Mouse (Mus musculus): Measurements from ENCODE around the gene Tmem88b.

The Tmem88b gene

GRCm38 (mm10) chr4:155785819-155786218 lies at the start of gene Tmem88b:
Gene Tmem88b, minus strand, starts transcription at chr4:155785874.
- DNase-seq (ENCODE audit: low read depth, low spot score), result peak; percentile 55

GRCm38 (mm10) chr4:155833836-155834235 lies 48.2 kb upstream of the Tmem88b start:
- DNase-seq (ENCODE audit: low read depth, low spot score), result peak; percentile 83

GRCm38 (mm10) chr4:155833234-155833633 lies 47.6 kb upstream of the Tmem88b start:
- no peak for DNase-seq (ENCODE audit: low read depth, low spot score)

- no peak for DNase-seq (ENCODE audit: low read depth, low spot score)
These were observed 46.6 kb upstream of the Tmem88b start for GRCm38 (mm10) chr4:155832321-155832720.

- no peak for DNase-seq (ENCODE audit: low read depth, low spot score)
These were observed 46.2 kb upstream of the Tmem88b start for GRCm38 (mm10) chr4:155831831-155832230.

DNA sequence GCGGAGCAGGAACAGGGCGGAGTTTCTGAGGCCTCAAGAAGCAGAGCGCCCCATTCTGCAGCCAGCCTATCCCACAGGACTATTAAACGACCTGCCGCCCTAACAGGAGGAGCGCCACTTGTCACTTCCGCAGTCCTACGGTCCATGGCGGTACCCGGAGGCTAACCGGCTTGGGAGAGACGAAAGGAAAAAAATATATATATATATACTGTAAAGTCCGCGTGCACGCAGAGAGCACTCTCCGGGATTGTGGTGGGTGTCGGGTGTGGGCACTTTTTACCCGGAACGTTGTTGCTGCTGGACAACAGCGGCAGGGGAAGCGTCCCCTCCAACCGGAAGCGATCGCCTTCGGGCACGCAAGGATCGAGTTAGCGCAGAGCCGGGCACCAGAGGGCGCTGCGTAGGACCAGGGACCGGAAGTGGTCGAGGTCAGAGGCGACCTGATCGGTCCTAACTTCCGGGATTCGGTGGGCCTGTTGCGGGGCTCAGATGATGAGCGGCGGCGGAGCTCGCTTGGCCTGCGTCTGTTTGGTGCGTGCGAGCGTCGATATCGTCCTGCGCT lies 45.6 kb upstream of the Tmem88b start, which contains the start of gene Aurkaip1:
Aurkaip1 (plus strand) TSS at position 68 of the 562 bp plus-strand sequence.
- peak; percentile 97 for DNase-seq (ENCODE audit: low read depth, low spot score)

DNA sequence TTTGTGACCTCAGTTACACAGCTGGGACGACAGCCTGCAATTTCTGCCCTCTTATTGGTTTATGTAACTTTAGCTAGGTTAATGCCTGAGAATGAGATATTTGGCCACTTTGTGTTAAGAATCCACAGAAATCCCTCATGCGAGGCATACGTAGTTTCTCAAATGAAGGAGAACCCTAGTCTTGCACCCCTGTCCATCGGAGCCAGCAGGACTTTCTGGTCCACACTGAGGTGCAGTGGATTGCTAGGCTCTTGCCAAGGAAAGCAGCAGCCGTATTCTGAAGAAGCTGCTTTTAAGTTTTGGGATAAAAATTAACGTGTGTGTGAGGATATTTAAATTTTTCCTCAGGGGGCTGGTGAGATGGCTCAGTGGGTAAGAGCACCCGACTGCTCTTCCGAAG lies 44.9 kb upstream of the Tmem88b start:
- no peak for DNase-seq (ENCODE audit: low read depth, low spot score)

DNA sequence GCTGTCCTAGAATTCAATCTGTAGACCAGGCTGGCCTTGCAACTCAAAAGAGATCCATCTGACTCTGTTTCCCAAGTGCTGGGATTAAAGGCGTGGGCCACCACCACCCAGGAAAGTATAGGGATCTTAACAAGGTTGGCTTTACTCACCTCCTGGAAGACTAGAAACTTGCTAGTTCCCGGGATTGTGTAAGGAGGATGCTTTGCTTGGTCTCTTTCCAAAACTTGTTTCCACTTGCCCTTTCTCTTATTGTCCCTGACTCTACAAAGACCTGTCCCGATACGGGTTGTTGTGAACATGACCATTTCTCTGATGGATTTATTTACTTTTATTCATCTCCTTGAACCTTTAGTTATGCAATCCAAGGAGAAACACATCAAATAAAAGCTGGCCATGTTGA lies 44.2 kb upstream of the Tmem88b start:
- DNase-seq (ENCODE audit: low read depth, low spot score), result no peak

- DNase-seq (ENCODE audit: low read depth, low spot score), result no peak
These were observed 37.8 kb upstream of the Tmem88b start for GRCm38 (mm10) chr4:155823443-155823842.

DNA sequence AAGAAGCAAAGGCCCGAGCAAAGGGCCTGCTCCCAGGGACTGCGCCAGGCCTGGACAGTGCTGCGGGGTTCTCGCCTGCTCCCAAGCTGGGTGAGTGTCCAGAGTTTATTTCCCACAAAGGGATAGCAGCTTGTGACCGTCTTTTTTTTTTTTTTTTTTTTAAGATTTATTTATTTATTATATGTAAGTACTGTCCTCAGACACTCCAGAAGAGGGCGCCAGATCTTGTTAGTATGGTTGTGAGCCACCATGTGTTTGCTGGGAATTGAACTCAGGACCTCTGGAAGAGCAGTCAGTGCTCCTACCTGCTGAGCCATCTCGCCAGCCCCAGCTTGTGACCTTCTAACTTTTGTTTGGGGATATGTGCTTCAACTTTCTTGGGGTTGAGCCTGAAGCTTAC lies 35.4 kb upstream of the Tmem88b start:
- peak; percentile 48 for DNase-seq (ENCODE audit: low read depth, low spot score)

- no peak for DNase-seq (ENCODE audit: low read depth, low spot score)
These were observed 31.9 kb upstream of the Tmem88b start for GRCm38 (mm10) chr4:155817533-155817932.

GRCm38 (mm10) chr4:155812665-155813181 lies 27.0 kb upstream of the Tmem88b start:
- DNase-seq (ENCODE audit: low read depth, low spot score), result peak; percentile 62

- peak; percentile 96 for DNase-seq (ENCODE audit: low read depth, low spot score)
These were observed 26.4 kb upstream of the Tmem88b start, which contains the start of gene Ccnl2 for GRCm38 (mm10) chr4:155811929-155812664. Gene Ccnl2, plus strand, starts transcription at chr4:155812489.

DNA sequence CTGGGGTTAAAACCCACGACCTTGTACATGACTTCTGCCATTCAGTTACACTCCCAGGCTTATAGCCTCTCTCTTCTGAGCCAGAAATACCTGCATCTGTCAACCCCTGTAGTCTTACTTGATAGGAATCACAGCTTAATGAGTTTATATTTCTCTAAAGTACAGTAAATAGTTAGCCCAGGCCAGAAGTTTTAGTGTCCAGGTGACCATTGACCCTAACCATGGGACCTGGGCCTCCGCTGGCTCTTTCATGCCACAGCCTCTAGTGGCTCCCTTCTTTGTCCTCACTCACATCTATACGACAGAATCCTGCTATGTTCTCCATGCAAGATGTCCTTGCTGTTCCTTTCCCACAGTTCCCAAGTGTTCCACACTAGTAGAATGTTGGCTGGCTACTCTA lies 22.2 kb upstream of the Tmem88b start:
- no peak for DNase-seq (ENCODE audit: low read depth, low spot score)

- peak; percentile 96 for DNase-seq (ENCODE audit: low read depth, low spot score)
These were observed 17.8 kb upstream of the Tmem88b start for GRCm38 (mm10) chr4:155803340-155804041.

- DNase-seq (ENCODE audit: low read depth, low spot score), result peak; percentile 74
These were observed 17.2 kb upstream of the Tmem88b start, which contains the start of gene Mrpl20 for GRCm38 (mm10) chr4:155802741-155803339. Gene Mrpl20, plus strand, starts transcription at chr4:155802878.

GRCm38 (mm10) chr4:155802075-155802474 lies 16.4 kb upstream of the Tmem88b start:
- no peak for DNase-seq (ENCODE audit: low read depth, low spot score)

- no peak for DNase-seq (ENCODE audit: low read depth, low spot score)
These were observed 8.1 kb upstream of the Tmem88b start for GRCm38 (mm10) chr4:155793730-155794129.

DNA sequence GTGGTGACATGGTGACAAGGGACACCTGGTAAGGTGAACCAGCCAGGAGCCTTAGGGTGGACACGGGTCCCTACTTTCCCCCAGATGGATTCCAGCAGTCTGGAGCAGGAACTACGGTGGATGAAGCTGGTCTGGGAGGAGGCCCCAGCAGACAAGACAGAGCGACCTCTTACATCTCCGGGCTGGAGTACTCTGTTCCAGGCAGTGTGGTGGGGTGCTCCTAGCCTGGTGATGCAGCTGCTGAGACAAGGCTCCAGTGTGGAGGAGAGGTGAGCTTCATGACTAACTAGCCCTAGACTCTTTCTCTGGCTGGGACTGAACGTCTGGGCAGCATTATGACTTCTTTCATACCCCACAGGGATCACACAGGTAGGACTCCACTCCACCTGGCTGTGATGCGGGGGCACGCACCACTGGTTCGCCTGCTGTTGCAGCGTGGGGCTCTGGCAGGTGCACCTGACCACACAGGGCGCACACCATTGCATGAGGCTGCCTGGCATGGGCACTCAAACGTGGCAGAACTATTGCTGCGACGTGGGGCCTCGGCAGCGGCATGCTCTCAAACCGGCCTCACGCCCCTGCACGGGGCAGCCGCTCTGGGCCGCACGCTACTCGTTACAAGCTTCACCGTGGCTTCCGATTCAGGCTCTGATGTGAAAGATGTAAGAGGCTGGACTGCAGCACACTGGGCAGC lies 5.7 kb upstream of the Tmem88b start:
- DNase-seq (ENCODE audit: low read depth, low spot score), result no peak

DNA sequence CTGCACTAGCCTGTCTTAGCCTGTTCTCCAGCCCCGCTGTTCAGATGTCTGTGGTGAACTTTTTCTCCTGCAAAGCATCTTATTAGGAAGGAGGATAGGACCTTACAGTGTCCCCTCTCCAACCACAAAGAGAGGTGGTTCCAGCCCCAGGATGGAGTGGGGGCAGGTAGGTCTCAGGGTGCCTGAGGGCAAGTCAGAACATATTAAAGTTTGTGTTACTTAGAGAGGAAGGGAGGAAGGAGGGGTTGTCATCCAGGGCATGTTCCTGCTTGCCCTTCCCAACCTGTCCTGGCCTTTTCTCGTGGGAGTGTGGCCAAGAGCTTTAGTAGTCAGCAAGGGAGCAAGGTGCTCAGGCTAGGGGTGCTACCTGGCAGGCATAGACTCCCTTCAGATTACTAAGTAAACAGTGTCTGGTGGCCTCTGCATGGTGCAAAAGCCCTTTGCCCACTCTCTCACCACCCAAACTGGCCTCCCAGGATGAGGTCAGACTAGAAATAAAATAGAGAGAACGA lies 5.0 kb upstream of the Tmem88b start:
- no peak for DNase-seq (ENCODE audit: low read depth, low spot score)

DNA sequence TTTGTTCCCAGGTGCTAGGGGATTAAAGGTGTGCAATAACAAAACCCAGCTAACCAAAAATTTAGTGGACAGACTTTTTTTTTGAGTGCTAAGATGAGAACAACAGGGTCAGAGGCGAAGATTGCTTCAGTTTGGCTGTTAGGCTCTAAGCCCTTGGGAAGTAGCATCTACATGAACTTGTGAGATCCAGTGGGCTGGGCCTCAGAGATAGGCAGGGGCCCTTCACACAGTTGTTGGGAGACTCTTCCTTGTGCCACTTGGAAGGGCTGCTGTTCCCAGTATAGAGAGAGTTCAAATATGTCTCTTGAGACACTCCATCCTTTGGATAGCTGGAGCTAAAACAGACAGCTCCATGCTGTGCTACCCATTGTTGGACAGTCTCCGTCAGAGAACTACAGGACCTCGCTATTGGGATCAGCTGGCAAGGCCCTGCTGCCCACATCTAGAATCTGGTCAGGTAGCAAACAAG lies 4.4 kb upstream of the Tmem88b start, which contains the start of gene Ankrd65:
Ankrd65 (plus strand) TSS at position 419 of the 469 bp plus-strand sequence.
- no peak for DNase-seq (ENCODE audit: low read depth, low spot score)
